Mouse (Mus musculus) cerebellum, adult 11-12 months (tissue): Measurements from ENCODE around the gene Pou2f2.

Experiments used
- DNase-seq: peaks from one replicate; pipeline ENCODE4 v3.0.0; 2022

The Pou2f2 gene

GRCm38 (mm10) chr7:25195148-25195547, 15.6 kb upstream of the Pou2f2 start:
- no peak for DNase-seq

GRCm38 (mm10) chr7:25192110-25192509, 12.6 kb upstream of the Pou2f2 start:
- DNase-seq = no peak

- no peak for DNase-seq
Measured at GRCm38 (mm10) chr7:25190806-25191205, 11.3 kb upstream of the Pou2f2 start.

- DNase-seq = peak; percentile 84
Measured at GRCm38 (mm10) chr7:25187662-25188650, 8.4 kb upstream of the Pou2f2 start.

- DNase-seq = no peak
Measured at GRCm38 (mm10) chr7:25184091-25184490, 4.6 kb upstream of the Pou2f2 start.

- DNase-seq = no peak
Measured at GRCm38 (mm10) chr7:25181814-25182213, 2.3 kb upstream of the Pou2f2 start.

- peak; percentile 51 for DNase-seq
Measured at GRCm38 (mm10) chr7:25181331-25181790, 1.8 kb upstream of the Pou2f2 start.

- DNase-seq = peak; percentile 39
Measured at GRCm38 (mm10) chr7:25180512-25180911, 986 bp upstream of the Pou2f2 start.

GRCm38 (mm10) chr7:25178787-25179605, 530 bp downstream of the Pou2f2 start:
- peak; percentile 45 for DNase-seq

GRCm38 (mm10) chr7:25178317-25178716, 1.2 kb downstream of the Pou2f2 start:
- DNase-seq = peak; percentile 51

- DNase-seq = no peak
Measured at GRCm38 (mm10) chr7:25174343-25174742, 5.2 kb downstream of the Pou2f2 start.

GRCm38 (mm10) chr7:25172669-25173068, 6.9 kb downstream of the Pou2f2 start:
- no peak for DNase-seq

GRCm38 (mm10) chr7:25170583-25170982, 8.9 kb downstream of the Pou2f2 start:
- DNase-seq = no peak

- DNase-seq = no peak
Measured at GRCm38 (mm10) chr7:25166106-25166505, 13.4 kb downstream of the Pou2f2 start.

- DNase-seq = no peak
Measured at GRCm38 (mm10) chr7:25156158-25156648, 23.3 kb downstream of the Pou2f2 start.

- DNase-seq = no peak
Measured at GRCm38 (mm10) chr7:25155469-25156157, 23.9 kb downstream of the Pou2f2 start.

- no peak for DNase-seq
Measured at GRCm38 (mm10) chr7:25154648-25155047, 24.9 kb downstream of the Pou2f2 start.

- DNase-seq = no peak
Measured at GRCm38 (mm10) chr7:25153841-25154240, 25.7 kb downstream of the Pou2f2 start.

GRCm38 (mm10) chr7:25151916-25152556, 27.5 kb downstream of the Pou2f2 start:
- peak; percentile 46 for DNase-seq

- DNase-seq = no peak
Measured at GRCm38 (mm10) chr7:25151009-25151408, 28.5 kb downstream of the Pou2f2 start.

- no peak for DNase-seq
Measured at GRCm38 (mm10) chr7:25150151-25150663, 29.3 kb downstream of the Pou2f2 start.

GRCm38 (mm10) chr7:25145896-25146295, 33.6 kb downstream of the Pou2f2 start:
- DNase-seq = no peak
